Mouse (Mus musculus) left cerebral cortex, postnatal 14 days (tissue): ENCODE data around the gene Creb3l4. TPM values are rescaled to one million over a fixed set of nuclear protein-coding genes. Genes with fewer than 3 reads are reported as not detected.
A peak's percentile ranks its signal among the peaks of the same experiment; 100 is the strongest.

Source experiments
- DNase-seq, 2 experiments: peaks; one replicate each; pipeline ENCODE4 v3.0.0; 2021 to 2022; ENCODE audit warnings: low spot score in 2 of 2, mixed read lengths in 1 of 2
- intact Hi-C: fragments of 180-260 bp; cut with DNase I; formaldehyde crosslinking; loops from one replicate; pipeline ENCODE4 v1.15.1; 2025
- total RNA-seq, 2 experiments: library from RNA; stranded (reverse); gene quantifications; 2 replicates each; pipeline ENCODE4 v1.2.3; 2021

Gene Creb3l4
- total RNA-seq, 2 experiments from 2014 or later: 0.23 TPM; not detected in 1

DNA sequence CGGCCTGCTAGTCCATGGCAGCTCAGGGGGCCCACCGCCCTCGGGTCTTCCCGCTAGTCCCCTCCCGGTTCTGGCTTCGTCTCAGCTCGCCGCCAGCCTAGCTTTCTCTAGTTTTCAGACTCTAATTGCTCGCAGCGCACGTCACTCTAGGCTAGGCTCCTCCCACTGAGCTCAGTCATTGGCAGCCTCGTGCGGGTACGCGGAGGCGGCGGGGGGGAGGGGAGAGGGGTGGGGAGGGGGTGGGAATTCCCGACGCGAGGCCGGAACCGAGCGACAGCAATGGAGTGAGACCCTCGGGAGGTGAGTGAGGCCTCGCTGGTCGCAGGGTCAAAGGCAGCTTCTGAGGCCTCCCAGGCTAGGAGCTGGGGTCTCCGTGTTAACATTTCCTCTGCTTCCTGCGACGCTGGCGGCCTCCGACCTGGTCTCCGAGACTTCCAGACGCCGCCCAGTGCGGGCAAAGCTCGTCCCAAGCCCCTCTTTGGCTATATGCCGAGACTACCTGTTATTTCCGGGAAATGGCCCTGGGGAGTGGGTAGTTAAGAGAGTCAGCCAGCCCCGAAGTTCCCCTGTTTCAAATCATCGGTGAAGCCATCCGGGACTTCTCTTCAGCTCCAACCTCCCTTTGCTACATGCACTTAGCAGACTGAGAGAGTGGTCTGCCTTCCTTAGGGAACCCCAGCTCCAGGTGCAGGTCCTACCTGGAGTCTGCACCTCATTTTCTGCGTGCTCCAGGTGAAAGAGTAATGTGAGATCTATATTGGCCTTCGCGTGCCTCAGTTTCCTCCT lies 4.8 kb upstream of the Creb3l4 start, which contains the start of gene Slc39a1:
Gene Slc39a1 (plus strand): TSS at position 213 of the 786 bp plus-strand sequence.
- intact Hi-C loops: no loop called here
- peak; percentile 93 to 95 for DNase-seq

DNA sequence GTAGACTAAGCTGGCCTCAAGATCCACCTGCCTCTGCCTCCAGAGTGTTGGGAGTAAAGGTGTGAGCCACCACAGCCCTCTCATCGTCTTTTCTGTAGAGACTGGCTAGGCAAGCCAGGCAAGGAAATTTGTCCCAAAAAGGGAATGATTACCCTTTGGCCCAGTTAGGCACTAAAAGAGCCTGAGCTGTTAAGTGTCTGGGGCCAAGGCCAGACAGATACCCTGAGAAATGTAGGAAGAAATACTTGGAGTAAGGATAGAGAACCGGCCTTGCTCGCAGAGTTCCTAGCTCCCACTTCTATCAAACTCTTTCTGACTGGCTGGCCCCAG lies 4.3 kb upstream of the Creb3l4 start:
- no peak for DNase-seq
- intact Hi-C loops: no loop called here

DNA sequence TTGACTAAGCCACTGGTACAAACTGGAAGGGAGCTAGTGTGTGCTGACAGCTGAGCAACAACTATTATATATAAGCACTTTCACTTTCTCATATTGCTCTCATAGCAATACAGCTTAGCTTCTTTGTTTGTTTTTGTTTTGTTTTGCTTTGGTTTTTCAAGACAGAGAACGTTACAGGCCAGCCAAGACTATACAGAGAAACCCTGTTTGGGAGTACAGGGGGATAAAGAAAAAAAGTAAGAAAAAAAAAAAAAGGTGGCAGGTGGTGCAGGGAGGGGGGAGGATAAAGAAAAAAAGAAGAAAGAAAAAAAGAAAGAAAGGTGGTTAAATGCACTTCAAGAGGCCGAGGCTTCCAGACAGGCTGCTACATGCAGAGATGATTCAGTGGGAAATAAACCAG lies 2.1 kb upstream of the Creb3l4 start:
- intact Hi-C loops: no loop called here
- DNase-seq: no peak

- no peak for DNase-seq
- intact Hi-C loops: no loop called here
Measured at GRCm38 (mm10) chr3:90241669-90242358, 1.5 kb downstream of the Creb3l4 start.

DNA sequence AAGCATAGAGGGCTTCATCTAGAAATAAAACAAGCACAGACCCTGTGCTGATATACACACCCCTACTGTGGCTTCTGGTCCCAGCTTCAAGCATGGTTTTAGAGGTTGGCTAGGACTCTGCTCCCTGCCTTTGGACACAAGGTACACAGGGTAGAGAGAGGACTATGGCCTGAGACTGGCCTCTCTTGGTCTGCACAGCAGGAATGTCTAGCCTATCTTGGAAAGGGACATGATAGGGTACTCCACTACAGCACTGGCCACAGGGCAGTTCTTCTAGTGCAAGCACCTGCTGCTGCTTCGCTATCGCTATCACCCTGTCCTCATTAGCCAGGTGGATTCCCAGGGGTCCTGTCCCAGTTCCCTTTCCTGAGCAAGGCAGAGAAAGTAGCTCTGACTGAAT lies 2.1 kb downstream of the Creb3l4 start:
- intact Hi-C loops: no loop called here
- no peak for DNase-seq

DNA sequence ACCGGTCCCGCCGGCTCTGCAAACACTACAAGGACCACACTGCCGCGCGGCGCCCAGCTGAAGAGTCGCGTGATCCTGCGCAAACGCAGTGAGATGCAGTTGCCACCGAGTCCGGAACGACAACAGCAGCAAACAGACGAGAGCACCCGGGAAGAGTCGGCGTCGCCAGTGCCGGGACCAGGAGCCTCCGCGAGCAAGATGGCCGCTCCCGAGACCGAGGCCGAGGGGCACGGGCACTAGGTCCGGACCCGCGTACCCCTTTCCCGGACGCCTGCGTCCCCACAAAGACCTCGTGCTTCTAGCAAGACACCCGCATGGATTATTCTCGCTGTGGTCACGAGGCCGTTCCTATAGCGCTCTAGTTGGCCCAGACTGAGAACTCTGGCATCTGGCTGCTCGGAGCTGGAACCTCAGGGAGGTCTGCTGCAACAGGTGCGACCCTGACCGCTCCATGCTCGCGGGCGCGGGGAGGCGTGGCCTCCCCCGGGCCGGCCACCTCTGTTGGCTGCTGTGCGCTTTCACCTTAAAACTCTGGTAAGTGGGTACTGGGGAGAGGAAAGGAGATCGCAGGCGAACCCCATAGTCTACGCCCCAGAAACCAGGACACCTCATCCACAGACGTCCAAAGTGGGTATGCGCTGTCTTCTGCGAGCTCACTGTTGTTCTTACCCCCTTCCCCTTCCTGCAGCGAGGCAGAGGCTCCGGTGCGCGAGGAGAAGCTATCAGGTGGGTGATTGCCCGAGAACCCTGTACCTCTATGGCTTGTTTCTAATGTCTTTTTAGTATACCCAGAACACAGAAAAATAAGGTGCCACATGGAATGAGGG lies 11.6 kb downstream of the Creb3l4 start, which contains the start of gene Jtb:
Gene Jtb (plus strand): TSS at position 91 of the 827 bp plus-strand sequence.
- peak; percentile 97 for DNase-seq
- intact Hi-C loops: no loop called here

DNA sequence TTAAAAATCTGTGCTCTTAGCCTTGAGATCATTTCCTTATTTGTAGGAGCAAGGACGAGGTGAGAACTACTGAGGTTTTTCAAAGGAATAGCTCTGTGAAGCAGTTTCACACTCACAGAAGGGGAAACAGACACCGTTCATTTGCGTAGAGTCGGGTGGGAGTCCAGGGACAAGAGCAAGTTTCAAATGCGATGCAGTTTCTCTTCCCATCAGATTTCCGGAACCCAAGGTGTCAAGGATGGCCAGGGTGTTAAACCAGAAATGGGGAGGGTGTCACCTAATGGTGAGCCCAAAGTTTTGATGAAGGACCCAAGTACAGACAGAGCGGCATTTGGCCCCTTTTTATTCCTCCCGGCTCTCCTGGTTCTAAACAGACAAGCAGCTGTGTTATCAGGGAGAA lies 12.2 kb downstream of the Creb3l4 start:
- intact Hi-C loops: no loop called here
- DNase-seq: no peak

- intact Hi-C loops: loop anchor here (2.0 to 5.0 kb wide), 2 partner anchors 44 to 148 kb away; no protein-coding TSS in a partner anchor
- no peak for DNase-seq
Measured at GRCm38 (mm10) chr3:90224331-90224730, 19.0 kb downstream of the Creb3l4 start.

GRCm38 (mm10) chr3:90222941-90223340 lies 20.4 kb downstream of the Creb3l4 start:
- no peak for DNase-seq
- intact Hi-C loops: loop anchor here (5.0 kb wide), 1 partner anchor 149 kb away; no protein-coding TSS in a partner anchor

DNA sequence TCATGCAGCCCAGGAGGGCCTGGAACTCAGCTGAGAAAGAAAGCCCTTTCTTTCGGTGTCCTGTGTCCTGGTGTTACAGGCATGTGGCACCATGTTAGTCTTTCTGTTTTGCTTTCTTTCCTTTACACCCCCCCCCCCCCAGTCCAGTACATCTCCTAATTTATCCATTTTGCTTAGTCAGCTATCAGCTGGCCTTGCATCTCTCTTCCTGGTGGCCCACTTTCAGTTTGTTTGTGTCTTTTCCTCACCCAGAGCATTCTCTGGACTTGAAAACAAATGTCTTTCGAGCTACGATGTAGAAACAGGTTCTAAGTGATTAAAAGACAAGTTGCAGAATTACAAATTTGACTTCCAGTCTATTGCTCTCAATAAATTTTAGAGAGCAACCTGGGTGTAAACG lies 20.9 kb downstream of the Creb3l4 start:
- DNase-seq: no peak
- intact Hi-C loops: loop anchor here (5.0 kb wide), 1 partner anchor 150 kb away; no protein-coding TSS in a partner anchor

- intact Hi-C loops: loop anchor here (5.0 kb wide), 1 partner anchor 151 kb away; no protein-coding TSS in a partner anchor
Measured at GRCm38 (mm10) chr3:90221123-90221522, 22.2 kb downstream of the Creb3l4 start.

GRCm38 (mm10) chr3:90220531-90220951 lies 22.8 kb downstream of the Creb3l4 start:
- intact Hi-C loops: loop anchor here (5.0 kb wide), 1 partner anchor 152 kb away; no protein-coding TSS in a partner anchor
- DNase-seq: peak in 1 of 2 experiments; percentile 35

More at GRCm38 (mm10) chr3:90221123-90221522, 22.2 kb downstream of the Creb3l4 start:
- no peak for DNase-seq

DNA sequence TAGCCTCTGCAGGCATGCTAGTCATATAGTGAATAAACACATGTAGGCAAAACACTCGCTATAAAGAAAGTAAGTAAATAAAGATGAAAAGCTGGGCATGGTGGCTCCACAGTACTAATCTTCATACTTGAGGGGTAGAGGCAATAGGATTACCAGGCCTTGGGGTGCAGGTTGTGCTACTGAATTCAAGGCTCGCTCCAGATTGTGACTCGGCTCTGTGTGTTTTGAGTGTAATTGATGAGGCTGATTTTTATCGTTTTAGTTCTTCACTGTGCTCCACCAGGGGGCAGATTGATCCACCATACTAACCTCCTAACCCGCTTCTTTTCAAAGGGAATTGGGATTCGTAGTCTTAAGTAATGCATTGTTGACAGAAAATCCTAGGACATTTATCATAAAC lies 23.2 kb downstream of the Creb3l4 start:
- intact Hi-C loops: loop anchor here (5.0 kb wide), 1 partner anchor 152 kb away; no protein-coding TSS in a partner anchor
- peak in 1 of 2 experiments; percentile 65 for DNase-seq

GRCm38 (mm10) chr3:90215825-90216380 lies 27.4 kb downstream of the Creb3l4 start:
- intact Hi-C loops: no loop called here
- no peak for DNase-seq

DNA sequence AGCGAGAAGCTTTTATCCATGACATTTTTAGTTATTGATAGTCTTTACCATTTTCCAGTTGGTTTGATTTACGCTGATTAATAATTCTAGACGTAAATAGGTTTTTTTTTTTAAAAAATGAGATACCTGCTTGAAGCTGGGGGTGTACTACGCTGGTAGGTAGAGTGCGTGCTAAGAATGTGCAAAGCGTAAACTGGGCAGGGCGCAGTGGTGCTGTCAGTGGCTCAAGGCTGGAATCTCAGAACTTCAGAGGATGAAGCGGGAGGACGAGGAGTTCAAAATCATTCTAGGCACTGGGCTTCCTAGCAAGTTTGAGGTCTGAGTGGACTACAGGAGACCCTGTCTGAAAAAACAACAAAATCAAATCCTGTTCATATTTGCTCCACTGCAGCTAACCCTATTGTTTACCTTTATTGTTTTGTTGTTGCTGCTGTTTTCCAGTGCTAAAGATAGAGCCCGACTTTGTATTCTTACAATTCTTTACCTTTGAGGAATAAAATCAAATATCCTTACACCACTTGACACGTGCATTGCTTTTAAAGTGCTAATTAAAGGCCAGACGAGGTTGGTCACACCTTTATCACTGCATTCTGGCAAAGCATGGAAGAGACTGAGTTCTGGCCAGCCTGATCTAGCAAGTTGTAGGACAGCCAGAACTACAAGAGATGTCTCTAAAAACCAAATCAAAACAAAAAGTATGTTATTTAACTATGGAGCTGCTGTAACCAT lies 29.2 kb downstream of the Creb3l4 start:
- intact Hi-C loops: loop anchor here (5.0 kb wide), 1 partner anchor 132 kb away; no protein-coding TSS in a partner anchor
- DNase-seq: peak in 1 of 2 experiments; percentile 21

- peak; percentile 93 to 97 for DNase-seq
- intact Hi-C loops: loop anchor here (5.0 kb wide), 1 partner anchor 131 kb away; no protein-coding TSS in a partner anchor
Measured at GRCm38 (mm10) chr3:90213377-90213866, 29.9 kb downstream of the Creb3l4 start, which contains the start of the genes Rps27 and Rab13. Gene Rps27 (minus strand): TSS chr3:90213651. Gene Rab13 (plus strand): TSS chr3:90213695.

DNA sequence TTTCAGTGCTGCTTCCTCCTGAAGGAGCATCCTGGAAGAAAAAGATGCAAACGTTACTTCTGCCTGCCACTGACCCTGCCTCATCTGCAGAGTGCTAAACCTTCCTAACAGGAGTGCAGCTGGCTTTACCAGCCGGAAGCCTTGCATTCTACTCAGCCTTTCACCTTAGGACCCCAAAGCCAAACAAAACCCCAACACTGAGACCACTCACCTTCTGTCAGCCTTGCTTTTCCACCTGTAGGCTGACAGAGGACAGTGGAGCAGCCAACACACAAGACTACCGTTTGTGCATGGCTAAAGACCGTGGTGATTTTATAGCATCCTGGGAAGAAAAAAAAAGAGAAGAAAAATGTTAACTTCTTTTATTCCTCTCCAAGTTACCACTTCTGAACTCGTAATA lies 30.6 kb downstream of the Creb3l4 start:
- intact Hi-C loops: loop anchor here (5.0 kb wide), 1 partner anchor 130 kb away; no protein-coding TSS in a partner anchor
- DNase-seq: no peak
